Mouse (Mus musculus) ES-Bruce4 (cell line): Measurements from ENCODE around the gene Plvap.

Experiments
- CTCF ChIP-seq: IDR thresholded peaks from one replicate; pipeline ENCODE4 v1.8.1; 2011; ENCODE audit warnings: low read depth, low read length
- EP300 ChIP-seq: IDR thresholded peaks from 2 replicates; pipeline ENCODE4 v1.6.1; 2011; ENCODE audit warnings: low read depth, low read length; ENCODE audit not compliant: insufficient read depth
- POLR2A ChIP-seq: IDR thresholded peaks from one replicate; pipeline ENCODE4 v1.8.1; 2011; ENCODE audit warnings: low read length; ENCODE audit not compliant: insufficient read depth

DNA sequence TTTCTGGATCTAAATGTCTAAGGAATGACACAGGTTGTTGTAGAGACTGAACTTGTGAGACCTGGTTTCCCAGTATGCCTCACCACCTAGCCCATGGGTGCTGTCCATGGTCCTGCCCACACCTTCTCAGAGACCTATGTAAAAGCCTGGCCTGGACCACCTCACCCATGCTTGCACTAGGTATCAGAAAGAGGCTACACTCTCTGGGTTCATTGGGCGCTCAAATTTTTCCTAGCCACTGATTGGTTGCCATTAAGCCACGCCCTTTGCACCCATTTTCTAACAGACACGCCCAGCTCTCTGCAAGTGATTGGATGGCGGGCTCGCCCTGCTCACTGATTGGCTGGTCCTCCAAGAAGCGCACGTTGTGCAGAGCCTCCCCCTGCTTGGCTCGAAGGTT, 27.6 kb downstream of the Plvap start:
- TF ChIP-seq EP300 (no peak; the same call in 1 of the 2 replicates), CTCF (no peak), POLR2A (no peak)
